Mouse (Mus musculus) heart, postnatal 0 days (tissue): ENCODE measurements around the gene Exoc3l2.

ENCODE experiments used
- CTCF ChIP-seq: IDR thresholded peaks from 2 replicates; pipeline ENCODE4 v1.5.1; 2016; ENCODE audit warnings: antibody characterized with exemption, control low read depth, low read depth
- EP300 ChIP-seq: IDR thresholded peaks from 2 replicates; pipeline ENCODE4 v1.6.1; 2016; ENCODE audit warnings: antibody characterized with exemption, low read depth

- TF ChIP-seq CTCF (no peak), EP300 (no peak)
Measured at GRCm38 (mm10) chr7:19496214-19496555, 33.1 kb downstream of the Exoc3l2 start.
